Mouse (Mus musculus): ENCODE results near the gene Prpf19.

DNA sequence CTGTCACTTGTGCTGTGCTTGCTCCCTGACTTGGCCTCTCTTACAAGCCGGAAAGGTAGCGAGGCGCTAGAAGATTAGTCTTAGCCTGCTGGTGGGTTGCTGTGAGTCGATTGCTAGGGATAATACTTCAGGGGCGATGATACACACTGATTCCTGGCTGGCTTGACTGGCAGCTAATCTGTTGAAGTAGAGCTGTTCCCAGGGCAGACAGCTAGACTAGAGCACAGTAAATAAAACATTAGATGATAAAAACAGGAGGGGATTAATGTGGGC is 10.6 kb downstream of the Prpf19 start:
- TF ChIP-seq CTCF (IDR thresholded peaks at IDR 0.05; ENCODE audit: low read depth, low read length): no peak
- no peak for TF ChIP-seq POLR2A (IDR thresholded peaks at IDR 0.05; ENCODE audit: extremely low read depth, insufficient read depth, low read length)

Data from liver, adult 2 months (tissue).